Mouse (Mus musculus): ENCODE measurements around the gene Mr1.

GRCm38 (mm10) chr1:155184191-155184590 lies 37.6 kb upstream of the Mr1 start:
- TF ChIP-seq HCFC1 (IDR thresholded peaks at IDR 0.05; ENCODE audit: low read depth, low read length) (no peak), KAT2A (IDR thresholded peaks at IDR 0.05; ENCODE audit: insufficient replicate concordance, low read length) (no peak), CTCF (conservative IDR thresholded peaks at IDR 0.05 in 1 of 2, IDR thresholded peaks at IDR 0.05 in 1 of 2; ENCODE audit: low read depth in 2 of 2, low read length in 2 of 2) (no peak)
